Mouse (Mus musculus) cerebellum, postnatal 10 days (tissue): Measurements from ENCODE around the gene Casc3.
"Not testable (repeated sequence)": the region's sequence is repeated elsewhere in the genome, so short reads cannot be mapped to it uniquely, and the experiment has no call there.

Experiments
- DNase-seq, 2 experiments: peaks; one replicate each; pipeline ENCODE4 v3.0.0; 2021; ENCODE audit warnings: mixed read lengths in 2 of 2

Gene Casc3

DNA sequence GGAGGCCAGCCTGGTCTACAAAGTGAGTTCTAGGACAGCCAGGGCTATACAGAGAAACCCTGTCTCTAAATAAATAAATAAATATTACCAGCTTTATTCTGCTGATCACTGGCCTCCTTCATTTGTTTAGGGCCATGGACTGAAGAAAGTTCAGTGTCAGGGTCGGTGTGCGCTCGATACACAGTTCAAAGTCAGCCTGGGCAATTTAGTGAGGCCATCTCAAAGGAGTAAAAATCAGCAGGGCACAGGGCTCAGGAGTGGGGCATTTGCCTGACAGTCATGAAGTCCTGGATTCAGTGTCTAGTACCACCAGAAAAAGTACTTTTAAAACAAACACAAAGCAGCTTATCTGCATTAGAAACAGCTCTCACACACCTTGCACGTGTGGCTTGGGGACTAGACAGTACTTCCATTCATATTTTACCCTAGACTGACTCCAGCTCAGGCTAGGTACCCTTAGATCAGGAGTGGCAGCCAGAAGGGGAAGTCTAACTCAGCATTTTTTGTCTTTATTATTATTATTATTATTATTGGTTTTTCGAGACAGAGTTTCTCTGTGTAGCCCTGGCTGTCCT, 14.0 kb upstream of the Casc3 start:
- DNase-seq = no peak

DNA sequence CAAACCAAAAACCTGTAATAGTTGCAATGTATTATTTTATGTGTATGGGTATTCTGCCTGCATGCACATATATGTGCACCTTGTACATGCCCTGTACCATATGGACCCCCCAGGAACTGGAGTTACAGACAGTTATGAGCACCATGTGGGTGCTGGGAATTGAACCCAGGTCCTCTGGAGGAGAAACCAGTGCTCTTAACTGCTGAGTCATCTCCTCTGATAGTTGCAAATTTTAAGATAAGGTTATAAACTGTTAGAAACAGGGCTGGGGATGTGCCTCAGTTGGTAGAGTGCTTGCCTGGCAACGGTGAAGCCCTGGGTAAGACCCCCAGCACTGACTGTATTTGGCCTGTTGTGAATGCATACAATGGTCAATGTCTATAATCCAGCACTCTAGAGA, 13.3 kb upstream of the Casc3 start:
- DNase-seq = no peak

DNA sequence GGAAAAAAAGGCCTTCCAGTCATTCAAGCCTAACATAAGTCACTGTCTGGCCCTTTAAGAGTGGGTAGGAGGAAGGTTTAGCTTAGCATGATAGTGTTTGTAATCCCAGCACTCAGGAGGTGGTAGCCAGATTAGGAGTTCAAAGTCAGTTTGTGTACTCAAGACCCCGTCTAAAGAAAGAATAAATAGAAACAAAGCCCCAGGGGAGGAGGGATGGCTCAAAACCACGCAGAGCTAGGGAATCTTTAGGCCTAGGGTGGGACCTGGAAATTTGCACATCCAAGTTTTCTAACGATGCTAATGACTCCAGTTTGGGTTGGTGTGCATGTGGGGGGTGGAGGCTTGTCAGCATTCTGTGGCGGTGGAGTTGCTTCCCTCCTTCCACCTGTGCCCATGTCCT, 12.6 kb upstream of the Casc3 start:
- DNase-seq = no peak

DNA sequence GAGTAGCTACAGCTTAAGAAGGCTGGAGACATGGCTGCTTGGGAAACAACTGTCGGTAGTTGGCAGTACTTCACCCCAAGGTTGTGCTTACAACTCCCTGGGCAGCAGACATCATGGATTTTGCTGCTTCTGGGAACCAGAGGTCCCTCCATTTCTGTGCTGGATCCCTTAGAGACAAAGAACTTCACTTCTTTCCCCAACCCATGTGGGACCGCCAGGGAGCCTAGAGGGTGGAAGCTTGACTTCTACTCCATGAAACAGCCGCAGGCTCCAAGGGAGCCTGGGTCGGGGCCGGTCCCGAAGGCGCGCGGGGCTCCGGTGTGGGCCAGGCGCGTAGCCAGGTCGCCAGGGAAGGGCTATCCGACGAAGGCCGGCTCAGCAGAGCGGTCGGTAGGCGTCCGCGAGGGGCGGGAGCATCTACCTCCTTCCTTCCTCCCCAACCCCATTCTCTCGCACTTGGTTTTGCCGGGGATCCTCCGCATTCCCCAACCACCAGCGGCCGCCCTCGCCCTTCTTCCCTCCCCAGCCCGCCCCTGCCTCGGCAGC, 10.2 kb upstream of the Casc3 start:
- DNase-seq = peak in 1 of 2 experiments; percentile 86

DNA sequence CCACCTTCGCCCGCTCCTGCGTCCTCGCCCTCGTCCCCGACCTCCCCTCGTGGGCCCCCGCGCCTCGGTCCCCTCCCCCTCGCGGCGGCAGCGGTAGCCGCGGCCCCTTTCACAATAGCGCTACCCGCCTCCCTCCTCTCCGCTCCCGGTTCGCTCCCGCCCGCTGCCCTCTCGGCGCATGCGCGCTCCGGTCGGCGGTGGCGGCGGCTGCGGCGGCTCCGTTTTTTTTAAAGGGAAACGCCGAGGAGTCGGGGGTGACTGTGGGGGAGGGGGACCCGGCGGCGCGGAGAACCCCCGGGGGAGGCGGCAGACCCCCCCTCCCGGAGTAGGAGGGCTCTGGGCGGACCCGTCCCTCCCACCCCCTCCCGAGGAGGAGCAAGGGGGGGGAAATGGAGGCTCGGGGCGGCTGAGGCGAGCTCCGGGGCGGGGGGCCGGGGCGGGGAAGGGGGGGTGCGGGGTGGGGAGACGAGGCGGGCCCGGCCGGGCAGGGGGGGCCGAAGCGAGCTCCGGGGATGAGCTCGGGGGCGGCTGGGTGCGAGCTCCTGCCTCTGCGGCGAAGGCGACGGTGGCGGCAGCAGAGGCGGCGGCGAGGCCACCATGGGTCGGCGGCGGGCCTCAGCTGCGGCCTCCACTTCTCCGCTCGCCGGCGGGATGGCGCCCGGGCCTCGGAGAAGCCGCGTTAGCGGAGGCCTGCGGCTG, 9.5 kb upstream of the Casc3 start, which contains the start of gene Msl1:
Gene Msl1 (plus strand): TSS at position 502 of the 699 bp plus-strand sequence.
- DNase-seq = peak; percentile 94 to 96

DNA sequence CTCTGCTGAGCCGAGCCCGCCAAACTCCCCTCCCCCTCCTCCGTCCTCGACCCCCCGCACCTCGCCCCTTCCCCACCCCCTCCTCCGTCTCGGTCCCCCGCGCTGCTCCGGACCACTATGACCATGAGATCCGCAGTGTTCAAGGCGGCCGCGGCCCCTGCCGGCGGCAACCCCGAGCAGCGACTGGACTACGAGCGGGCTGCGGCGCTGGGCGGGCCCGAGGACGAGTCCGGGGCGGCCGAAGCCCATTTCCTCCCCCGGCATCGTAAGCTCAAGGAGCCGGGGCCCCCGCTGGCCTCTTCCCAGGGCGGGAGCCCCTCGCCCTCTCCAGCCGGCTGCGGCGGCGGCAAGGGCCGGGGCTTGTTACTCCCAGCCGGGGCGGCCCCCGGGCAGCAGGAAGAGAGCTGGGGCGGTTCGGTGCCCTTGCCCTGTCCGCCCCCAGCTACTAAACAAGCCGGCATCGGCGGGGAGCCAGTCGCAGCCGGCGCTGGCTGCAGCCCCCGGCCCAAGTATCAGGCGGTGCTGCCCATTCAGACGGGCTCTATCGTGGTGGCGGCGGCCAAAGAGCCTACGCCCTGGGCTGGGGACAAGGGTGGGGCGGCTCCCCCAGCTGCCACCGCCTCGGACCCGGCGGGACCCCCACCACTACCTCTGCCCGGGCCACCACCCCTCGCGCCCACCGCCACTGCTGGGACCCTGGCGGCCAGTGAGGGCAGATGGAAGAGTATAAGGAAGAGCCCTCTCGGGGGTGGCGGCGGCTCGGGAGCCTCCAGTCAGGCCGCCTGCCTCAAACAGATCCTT, 8.8 kb upstream of the Casc3 start:
- DNase-seq = peak; percentile 80 to 82

DNA sequence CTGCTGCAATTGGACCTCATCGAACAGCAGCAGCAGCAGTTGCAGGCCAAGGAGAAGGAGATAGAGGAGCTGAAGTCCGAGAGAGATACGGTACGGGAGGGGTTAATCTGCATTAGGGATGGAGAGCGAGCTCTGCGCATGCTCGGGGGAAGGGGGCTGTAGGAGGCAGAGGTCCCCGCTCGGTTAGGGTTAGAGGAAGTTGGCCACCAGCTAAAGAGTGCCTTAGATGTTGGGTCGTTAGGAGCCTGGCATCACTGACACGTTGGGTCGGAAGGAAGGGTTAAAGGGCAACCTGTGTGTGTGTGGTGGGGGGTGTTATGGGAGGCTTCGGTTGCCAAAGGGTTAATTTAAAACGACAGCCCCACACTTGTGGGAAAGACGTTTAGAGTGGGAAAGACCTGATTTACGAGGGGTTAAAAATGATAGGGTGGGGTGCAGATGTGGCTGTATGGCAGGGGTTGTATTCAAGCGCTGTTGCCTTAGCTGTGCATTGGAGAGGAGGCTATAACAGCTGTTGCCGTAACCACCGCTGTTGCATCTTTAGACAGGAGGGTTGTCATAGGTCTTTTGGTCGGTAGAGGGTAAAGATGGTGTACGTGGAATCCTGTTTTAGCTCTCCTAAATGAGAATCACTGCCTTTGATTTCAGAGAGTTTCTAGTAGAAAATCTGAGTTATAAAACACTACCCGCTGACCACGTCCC, 8.0 kb upstream of the Casc3 start:
- peak; percentile 92 to 93 for DNase-seq

DNA sequence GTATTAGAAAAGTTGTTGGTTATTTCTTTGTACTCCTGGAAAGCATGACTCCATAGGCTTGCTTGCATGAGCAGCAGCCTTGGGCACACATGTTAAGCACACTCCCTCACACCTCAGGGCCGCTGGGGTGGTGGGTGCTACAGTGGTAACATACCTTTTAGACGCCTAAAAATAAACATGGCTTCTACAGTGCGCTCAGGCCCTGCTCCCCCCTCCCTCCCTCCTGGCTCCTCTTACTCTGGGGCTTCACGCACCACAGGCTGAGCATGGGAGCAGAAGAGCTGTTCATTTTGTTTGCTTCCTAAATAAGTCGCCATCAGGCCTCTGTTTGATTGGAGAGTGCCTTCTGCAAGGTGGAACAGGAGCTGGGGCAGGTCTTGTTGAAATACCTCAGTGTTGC, 7.4 kb upstream of the Casc3 start:
- DNase-seq = peak; percentile 50 to 58

DNA sequence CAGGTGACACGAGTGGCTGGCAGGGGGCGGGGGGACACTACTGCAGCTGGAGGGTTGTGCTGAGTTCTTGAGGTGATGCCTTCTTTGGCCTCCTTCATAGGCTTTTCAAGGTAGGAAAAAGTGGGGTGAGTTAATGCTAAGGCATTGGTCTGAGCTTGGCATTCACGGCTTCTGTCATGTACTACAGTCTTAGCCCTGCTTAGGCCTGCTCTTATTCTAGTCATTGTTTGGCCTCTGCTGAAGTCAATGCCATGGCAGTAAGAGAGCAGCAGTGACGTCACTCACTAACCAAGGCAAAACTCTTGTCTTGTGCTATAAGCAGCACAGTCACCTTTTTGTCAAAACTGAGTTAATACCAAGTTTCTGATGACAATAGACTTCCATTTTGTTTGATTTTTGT, 6.8 kb upstream of the Casc3 start:
- DNase-seq = no peak

DNA sequence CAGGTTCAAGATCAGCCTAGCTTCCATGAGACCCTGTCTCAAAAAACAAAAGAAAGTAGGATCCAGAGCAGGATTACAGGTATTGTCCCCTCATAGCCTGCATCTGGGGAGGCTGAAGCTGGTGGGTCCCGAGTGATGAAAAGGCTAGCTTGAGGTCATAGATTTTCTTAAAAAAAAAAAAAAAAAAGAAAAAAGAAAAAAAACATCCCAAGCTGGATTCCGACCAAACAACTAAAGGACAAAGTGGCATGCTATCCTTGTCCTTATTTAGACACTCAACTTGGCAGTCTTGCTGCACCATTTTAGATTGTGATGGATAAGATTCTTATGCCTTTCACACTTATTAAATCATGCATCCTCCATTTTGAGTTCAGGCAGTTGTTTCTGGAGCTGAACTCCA, 3.7 kb downstream of the Casc3 start:
- peak in 1 of 2 experiments; percentile 28 for DNase-seq

DNA sequence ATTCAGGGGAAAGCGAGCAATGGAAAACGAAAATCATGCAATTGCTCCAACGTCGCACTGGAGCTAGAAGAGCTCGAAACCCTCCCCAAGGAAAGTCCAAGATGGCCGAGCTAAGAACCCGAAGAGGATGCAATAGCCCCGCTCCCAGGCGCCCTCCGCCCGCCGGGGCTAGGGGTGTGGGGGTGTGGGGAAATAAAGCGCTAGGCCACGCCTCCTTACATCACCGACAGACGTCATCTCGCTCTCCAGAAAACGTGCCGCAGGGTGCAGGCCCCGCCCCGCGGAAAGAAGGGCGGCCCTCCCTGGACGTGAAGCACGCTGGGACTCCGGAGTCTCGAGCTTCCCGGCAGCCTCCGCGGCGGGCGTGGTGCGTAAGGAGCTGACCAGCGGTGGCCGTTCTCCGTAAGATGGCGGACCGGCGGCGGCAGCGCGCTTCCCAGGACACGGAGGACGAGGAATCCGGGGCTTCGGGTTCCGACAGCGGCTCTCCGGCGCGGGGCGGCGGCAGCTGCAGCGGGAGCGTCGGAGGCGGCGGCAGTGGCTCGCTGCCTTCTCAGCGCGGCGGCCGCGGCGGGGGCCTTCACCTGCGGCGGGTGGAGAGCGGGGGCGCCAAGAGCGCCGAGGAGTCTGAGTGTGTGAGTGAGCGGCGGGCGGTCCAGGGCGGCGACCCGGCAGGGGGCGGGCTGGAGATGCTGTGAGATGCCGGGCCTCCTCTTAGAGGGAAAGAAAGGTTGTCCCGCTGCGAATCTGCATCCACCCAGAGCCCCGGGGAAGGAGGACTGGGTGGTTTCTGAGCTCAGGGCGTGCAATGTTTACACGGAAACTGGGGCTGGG, 5.0 kb downstream of the Casc3 start:
- DNase-seq = peak; percentile 99 to 100

DNA sequence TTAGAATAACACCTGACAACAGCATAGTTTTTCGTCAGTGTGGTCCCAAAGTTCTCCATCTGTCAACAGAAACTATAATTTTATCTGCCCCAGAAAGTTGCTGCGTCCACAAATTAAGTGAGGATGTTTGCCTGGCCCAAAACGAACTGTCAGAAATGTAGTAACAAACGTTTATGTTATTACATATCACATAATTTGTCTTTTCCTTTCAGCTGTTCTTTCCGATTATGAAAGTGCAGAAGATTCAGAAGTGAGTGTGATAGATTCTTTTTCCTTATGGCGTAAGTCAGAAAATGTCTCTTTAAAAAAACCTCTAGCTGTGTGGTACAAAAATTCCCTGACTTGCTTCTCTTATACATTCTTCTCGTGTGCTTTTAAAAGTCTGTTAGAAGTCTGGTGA, 6.0 kb downstream of the Casc3 start:
- DNase-seq = no peak

DNA sequence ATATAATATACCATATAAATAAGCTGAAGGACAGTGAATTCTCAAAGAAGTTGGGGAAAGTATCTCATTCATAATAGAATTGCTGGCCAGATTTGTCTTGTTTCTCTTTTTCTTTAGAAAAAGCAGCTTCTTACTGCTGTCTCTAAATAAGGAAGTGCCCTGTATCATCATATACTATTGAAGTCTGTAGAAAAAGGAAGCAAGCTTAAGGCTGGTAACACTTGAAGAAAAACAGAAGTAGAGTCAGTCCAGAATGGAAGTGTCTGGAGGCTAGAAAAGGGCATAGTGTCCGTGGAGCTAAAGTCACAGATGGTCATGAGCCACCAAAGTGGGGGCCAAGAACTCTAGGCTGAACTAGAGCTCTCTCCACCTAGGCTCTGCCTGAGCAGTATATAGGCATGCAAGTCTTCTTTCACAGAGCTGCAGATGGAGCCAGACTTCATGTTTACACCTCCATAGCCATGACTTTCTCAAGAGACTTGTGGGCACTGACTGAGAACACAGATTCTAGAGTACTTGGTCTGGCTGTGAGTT, 12.1 kb downstream of the Casc3 start:
- no peak for DNase-seq

DNA sequence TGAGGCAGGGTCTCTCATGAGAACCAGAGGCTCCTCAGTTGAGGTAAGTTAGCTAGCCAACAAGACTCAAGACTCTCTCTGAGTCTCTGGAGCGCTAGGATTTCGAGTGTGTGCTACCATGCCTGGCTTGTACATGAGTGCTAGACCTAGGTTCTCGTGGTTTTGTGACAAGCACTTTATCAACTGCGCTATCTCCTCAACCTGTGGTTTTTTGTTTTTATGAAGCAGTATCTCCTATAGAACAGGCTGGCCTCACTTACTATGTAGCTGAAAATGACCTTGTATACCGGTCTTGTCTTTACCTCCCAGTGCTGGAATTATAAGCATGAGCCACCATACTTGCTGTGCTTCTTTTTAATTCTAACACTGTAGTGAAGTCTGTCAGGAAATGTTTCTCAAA, 16.3 kb downstream of the Casc3 start:
- DNase-seq = no peak

DNA sequence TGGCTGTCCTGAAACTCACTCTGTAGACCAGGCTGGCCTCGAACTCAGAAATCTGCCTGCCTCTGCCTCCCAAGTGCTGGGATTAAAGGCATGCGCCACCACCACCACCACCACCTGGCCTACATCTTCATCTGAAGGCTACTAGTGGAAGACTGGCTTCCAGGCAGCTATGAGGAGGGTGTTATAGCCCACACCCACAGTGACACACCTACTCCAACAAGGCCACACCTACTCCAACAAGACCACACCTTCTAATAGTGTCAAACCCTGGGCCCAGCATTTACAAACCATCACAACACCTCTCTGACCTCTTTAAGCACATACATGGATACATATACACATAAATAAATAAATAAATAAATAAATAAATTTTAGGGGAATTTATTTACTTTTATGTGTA, 21.4 kb downstream of the Casc3 start:
- DNase-seq = not testable (repeated sequence)

DNA sequence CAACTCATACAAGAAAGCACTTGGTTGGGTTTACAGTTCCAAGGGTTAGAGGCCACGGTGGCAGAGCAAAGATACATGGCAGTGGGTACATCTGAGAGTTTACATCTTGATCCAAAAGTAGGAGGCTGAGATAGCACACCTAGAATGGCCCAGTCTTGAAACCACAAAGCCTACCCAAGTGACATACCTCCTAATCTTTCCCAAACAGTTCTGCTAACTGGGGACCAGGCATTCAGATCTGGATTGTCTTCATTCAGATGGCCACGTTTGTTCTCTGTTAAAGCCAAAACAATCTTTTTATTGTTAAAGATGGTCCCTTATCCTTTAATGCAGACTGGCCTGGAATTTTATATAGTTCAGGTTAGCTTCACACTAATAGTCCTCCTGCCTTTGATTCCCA, 23.2 kb downstream of the Casc3 start:
- no peak for DNase-seq

DNA sequence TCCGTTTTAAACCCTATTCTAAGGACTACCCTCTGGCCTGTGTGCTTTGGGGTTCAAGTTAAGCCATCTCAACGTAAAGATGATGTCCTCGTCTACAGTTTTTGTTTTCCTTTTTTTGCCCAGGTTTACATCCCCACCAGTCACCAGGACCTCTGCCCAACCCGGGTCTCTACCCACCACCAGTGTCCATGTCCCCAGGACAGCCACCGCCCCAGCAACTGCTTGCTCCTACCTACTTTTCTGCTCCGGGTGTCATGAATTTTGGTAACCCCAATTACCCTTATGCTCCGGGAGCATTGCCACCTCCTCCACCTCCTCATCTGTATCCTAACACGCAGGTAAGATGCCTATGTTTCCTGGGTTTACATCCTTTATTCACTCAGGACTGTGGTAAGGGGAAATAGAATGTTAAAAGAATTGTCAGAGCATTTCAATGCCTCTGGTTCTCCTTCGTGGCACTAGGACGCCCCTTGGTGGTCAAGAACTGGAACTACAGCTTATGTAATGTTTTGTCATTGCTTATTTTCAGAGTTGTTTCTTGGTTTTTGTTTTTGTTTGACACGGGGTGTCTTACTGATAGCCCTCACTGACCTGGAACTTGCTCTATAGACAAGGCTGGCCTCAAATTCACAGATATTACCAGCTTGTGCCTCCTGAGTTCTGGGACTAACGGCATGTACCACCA, 24.5 kb downstream of the Casc3 start:
- DNase-seq = peak; percentile 45 to 69

DNA sequence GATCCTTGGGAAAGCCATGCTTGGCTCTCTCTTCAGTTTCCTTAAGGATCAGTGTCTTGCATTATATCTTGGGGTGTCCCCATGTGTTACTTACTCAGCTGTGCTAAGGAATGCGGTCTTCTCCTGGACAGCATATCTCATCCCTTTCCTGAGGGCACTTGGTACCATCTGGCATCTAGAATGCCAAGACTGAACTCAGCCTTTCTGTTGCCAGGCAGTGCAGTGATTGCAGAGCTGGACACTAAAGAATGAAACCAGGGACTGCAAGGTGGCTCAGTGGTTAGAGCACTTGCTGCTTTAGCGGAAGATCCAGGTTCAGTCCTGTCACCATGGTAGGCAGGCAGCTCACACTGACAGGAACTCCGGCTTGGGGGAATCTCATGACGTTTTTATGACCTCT, 25.2 kb downstream of the Casc3 start:
- DNase-seq = no peak

DNA sequence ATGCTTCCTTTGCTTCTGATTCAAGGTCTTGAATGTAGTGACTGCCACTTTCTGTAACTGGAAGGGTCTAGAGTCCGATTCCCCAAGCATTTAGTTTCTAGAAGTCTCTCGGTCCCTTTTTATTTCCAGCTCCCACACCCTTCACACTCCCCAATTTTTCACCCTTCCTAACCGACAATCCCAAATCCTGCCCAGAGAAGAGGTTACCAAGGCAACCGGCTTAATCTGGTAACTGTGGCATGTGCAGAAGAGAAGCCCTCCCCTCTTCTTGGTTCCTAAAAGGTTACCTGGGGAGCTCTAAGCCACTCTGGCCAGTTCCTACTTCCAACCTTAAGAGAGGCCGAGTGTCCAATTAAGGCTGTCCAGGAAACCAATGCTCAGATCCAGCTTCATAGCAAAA, 30.6 kb downstream of the Casc3 start:
- DNase-seq = no peak

DNA sequence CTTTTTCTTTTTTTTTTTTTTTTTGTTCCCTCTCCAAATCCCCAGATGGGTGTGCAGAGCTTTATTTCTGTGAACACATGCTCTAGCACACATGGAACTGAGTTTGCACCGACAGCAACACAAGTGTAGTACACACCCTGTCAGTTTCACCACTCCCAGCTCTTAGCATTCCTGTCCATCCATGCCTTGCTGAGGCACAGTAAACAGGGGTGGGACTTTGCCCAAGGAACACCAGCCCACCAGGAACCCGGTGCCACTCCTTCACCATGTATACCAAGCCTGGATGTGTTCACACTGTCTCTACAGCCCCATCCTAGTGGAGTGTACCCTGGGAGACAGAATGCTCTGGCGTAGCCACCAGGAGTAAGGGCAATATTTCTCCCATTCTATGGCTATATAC, 31.0 kb downstream of the Casc3 start:
- no peak for DNase-seq

DNA sequence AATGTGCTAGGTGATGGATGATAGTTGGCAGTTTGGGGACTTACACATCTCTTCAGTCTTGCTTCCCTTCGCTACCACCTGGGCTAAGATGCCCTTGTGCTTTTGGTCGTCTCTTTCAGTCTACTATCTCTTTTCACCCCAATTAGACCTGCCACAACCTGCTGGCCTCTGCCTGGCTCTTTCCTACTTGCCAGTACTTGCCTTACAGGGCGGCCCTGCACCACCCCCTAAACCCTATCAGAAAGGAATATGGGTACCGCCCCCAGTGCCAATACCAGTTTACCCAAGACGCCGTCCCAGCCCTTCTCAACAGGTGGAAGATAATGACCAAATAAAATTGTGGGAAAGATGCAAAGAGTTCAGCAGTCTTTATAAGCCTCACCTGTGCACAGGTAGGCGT, 31.4 kb downstream of the Casc3 start:
- DNase-seq = no peak
